Mouse (Mus musculus) C2C12 (cell line): ENCODE measurements around the gene Dscam.

Source experiments
- CEBPB ChIP-seq: IDR thresholded peaks from one replicate; pipeline ENCODE4 v1.6.1; 2011; ENCODE audit warnings: low read depth, mild to moderate bottlenecking, control low read depth, moderate library complexity
- CTCF ChIP-seq: IDR thresholded peaks from one replicate; pipeline ENCODE4 v1.5.1; 2011; ENCODE audit not compliant: control insufficient read depth, insufficient read depth, insufficient read length
- MAX ChIP-seq: IDR thresholded peaks from one replicate; pipeline ENCODE4 v1.6.1; 2011; ENCODE audit warnings: mild to moderate bottlenecking, control low read depth
- MYOD1 ChIP-seq: IDR thresholded peaks from one replicate; pipeline ENCODE4 v1.6.1; 2011; ENCODE audit warnings: low read depth; ENCODE audit not compliant: control insufficient read depth, insufficient read length
- MYOG ChIP-seq: IDR thresholded peaks from one replicate; pipeline ENCODE4 v1.6.1; 2011; ENCODE audit not compliant: control insufficient read depth, insufficient read length; ENCODE audit errors: extremely low read depth
- USF1 ChIP-seq: IDR thresholded peaks from one replicate; pipeline ENCODE4 v1.6.1; 2011; ENCODE audit warnings: low read depth, mild to moderate bottlenecking, control low read depth, moderate library complexity

DNA sequence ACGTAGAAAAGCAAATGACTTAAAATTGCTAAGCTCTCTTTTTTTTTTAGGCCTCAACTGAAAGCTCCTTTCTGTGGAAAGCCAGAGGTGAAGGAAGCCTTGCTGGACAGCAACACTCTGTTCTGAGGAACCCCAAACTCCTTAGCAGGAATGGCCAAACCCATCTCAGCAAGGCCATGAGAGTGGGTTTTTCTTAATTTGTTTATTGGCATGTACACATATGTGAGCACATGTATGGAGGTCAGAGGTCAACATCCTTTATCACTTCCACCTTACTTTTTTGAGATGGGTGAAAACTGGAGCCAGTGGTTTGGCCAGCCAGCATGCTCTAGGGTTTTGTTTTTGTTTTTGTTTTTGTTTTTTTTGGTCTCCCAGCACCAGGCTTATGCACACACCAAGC lies 263.5 kb downstream of the Dscam start:
- TF ChIP-seq USF1, result no peak
- TF ChIP-seq MYOG, result no peak
- no peak for TF ChIP-seq CTCF
- TF ChIP-seq MAX, result no peak
- no peak for TF ChIP-seq MYOD1
- TF ChIP-seq CEBPB, result no peak
